Mouse (Mus musculus) C2C12 (cell line): Measurements from ENCODE around the gene Gm28036. TPM values are rescaled to one million over a fixed set of nuclear protein-coding genes. Genes with fewer than 3 reads are reported as not detected.

Experiments
- H3K27me3 ChIP-seq: one replicate; pipeline ENCODE4 v1.6.1; 2011; ENCODE audit not compliant: control insufficient read depth, insufficient read depth, insufficient read length
- H3K36me3 ChIP-seq: one replicate; pipeline ENCODE4 v1.6.1; 2011; ENCODE audit not compliant: control insufficient read depth, insufficient read depth
- H3K4me3 ChIP-seq: one replicate; pipeline ENCODE4 v1.5.1; 2011; ENCODE audit warnings: mild to moderate bottlenecking, control low read depth; ENCODE audit not compliant: poor library complexity, insufficient read depth, severe bottlenecking
- H3K79me2 ChIP-seq: one replicate; pipeline ENCODE4 v1.6.1; 2011; ENCODE audit not compliant: control insufficient read depth, insufficient read depth
- H3K79me3 ChIP-seq: one replicate; pipeline ENCODE4 v1.6.1; 2011; ENCODE audit warnings: low read depth, control low read depth
- H3ac ChIP-seq: one replicate; pipeline ENCODE3; 2011; ENCODE audit warnings: low read depth; ENCODE audit not compliant: control insufficient read depth, insufficient read length
- CEBPB ChIP-seq: IDR thresholded peaks from one replicate; pipeline ENCODE4 v1.6.1; 2011; ENCODE audit warnings: low read depth, mild to moderate bottlenecking, control low read depth, moderate library complexity
- CTCF ChIP-seq: IDR thresholded peaks from one replicate; pipeline ENCODE4 v1.5.1; 2011; ENCODE audit not compliant: control insufficient read depth, insufficient read depth, insufficient read length
- FOSL1 ChIP-seq: IDR thresholded peaks from one replicate; pipeline ENCODE4 v1.8.0; 2011; ENCODE audit warnings: mild to moderate bottlenecking, low read length; ENCODE audit not compliant: poor library complexity, insufficient read depth, severe bottlenecking
- MAX ChIP-seq: IDR thresholded peaks from one replicate; pipeline ENCODE4 v1.6.1; 2011; ENCODE audit warnings: mild to moderate bottlenecking, control low read depth
- MYOD1 ChIP-seq: IDR thresholded peaks from one replicate; pipeline ENCODE4 v1.6.1; 2011; ENCODE audit warnings: low read depth; ENCODE audit not compliant: control insufficient read depth, insufficient read length
- MYOG ChIP-seq: IDR thresholded peaks from one replicate; pipeline ENCODE4 v1.6.1; 2011; ENCODE audit not compliant: control insufficient read depth, insufficient read length; ENCODE audit errors: extremely low read depth
- USF1 ChIP-seq: IDR thresholded peaks from one replicate; pipeline ENCODE4 v1.6.1; 2011; ENCODE audit warnings: low read depth, mild to moderate bottlenecking, control low read depth, moderate library complexity
- polyA plus RNA-seq: library from polyadenylated mRNA; unstranded; fragments of >200 nt; fragmentation: generic; extraction: Trizol; gene quantifications from one replicate; pipeline ENCODE4 v1.2.1, GENCODE M21; 2012; ENCODE audit warnings: missing spikeins

Gene Gm28036
- polyA plus RNA-seq, 1 experiment, result 15.3 TPM

DNA sequence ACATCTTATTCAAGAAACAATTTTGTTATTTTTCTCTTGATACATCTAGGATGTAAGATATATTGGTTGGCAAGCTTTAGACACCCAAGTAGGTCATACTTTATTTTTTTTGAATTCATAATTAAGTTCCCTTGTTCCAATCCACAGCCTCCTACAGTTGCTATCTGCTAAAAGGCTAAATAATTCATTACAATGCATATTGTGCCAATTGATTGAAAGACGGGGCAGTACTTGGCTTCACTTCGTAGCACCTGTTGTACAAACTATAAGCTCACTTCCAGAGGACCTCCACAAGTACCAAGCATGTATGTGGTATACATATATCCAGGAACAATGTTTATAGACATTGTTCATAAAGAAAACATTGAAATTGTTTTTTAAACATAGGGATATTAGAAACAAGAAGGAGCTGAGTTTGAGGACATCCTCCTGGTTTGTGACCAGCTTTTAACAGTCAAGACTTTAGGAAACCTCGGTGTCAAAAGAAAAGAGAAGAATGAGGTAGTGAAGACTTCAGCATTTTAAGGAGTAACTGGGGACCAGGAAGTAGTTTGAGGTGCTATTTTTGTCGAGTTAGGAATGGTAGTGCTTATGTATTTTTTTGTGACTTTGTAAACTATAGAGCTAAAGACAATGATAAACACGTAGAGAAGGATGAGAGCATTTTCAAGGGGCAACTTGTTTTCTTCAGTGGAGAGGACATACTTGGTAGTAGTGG lies 19.5 kb upstream of the Gm28036 start:
- TF ChIP-seq MAX, result no peak
- TF ChIP-seq CTCF, result no peak
- TF ChIP-seq MYOD1, result no peak
- TF ChIP-seq CEBPB, result no peak
- TF ChIP-seq USF1, result no peak
- no peak for TF ChIP-seq MYOG
- TF ChIP-seq FOSL1, result no peak
- peaks cover 61% of the 10 kb centered on the region for H3K36me3 ChIP-seq
- peaks cover 70% of the 10 kb centered on the region for H3K79me2 ChIP-seq
- H3ac ChIP-seq, result no peak overlapping the region
- no peaks in the 10 kb centered on the region for H3K27me3 ChIP-seq
- H3K79me3 ChIP-seq, result peaks cover 17% of the 10 kb centered on the region
- H3K4me3 ChIP-seq, result no peak overlapping the region

DNA sequence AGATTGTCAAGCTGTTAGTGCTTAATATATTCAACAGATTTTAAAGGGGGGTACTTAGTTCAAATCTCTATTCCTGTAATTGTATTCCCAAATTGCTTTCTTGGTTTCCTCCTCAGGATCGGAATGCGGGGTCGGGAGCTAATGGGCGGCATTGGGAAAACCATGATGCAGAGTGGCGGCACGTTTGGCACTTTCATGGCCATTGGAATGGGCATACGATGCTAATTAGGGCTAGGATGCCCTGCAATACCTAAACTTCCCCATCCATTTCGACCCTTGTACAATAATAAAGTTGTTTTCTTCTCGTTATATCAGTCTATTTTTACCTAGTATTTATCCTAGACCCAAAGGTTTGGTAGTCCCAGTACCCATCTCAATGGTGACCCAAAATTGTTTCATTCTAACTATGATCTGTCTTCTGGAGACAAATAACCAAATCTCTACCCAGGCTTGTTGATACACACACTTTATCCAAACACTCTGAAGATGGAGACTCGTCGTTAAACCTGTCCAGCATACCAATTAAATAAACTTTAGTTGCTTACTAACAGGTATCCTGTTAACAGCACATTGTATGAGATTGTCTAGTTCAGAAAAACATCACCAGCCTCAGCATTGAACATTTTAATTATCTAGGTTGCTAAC lies 18.7 kb upstream of the Gm28036 start:
- Histone ChIP-seq H3K27me3 (no peaks in the 10 kb centered on the region), H3K4me3 (no peak overlapping the region), H3ac (no peak overlapping the region), H3K79me3 (peaks cover 12% of the 10 kb centered on the region), H3K79me2 (peaks cover 62% of the 10 kb centered on the region), H3K36me3 (peaks cover 56% of the 10 kb centered on the region)
- TF ChIP-seq FOSL1 (no peak), MYOG (no peak), MYOD1 (no peak), CTCF (no peak), USF1 (no peak), CEBPB (no peak)

DNA sequence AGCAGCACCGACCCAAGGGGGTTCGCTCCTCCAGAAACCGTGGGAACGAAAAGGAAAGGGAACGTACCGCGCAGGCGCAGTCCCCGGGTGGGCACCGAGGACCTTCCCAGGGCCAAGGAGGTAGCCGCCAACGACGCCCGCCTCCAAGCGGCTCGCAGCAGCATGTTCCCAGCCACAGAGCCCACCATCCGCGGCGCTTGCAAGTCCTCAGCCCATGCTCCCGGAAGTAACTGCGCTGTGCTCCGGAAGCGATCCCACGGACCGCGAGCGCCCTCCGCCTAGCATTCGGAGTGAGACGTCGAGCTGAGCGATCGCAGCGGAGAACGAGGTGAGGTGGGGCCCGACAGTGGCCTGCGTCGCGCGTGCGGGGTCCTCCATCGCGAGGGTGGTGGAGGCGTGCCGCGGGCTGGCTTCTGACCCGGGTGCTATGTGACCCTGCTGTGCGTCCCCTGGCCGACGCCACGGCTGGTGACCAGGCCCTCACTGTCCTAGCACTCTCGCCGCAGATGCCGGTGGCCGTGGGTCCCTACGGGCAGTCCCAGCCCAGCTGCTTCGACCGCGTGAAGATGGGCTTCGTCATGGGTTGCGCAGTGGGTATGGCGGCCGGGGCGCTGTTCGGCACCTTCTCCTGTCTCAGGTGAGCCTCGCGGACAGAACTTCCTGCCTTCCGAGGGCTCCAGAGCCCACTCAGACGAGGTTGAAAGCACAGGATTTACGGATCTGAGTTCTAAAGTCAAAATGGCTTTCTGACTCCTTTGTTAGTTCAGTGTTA lies 17.2 kb upstream of the Gm28036 start, which contains the start of the genes Romo1 and Nfs1:
Gene Romo1 (plus strand): TSS at position 87 of the 772 bp plus-strand sequence.
Gene Nfs1 (minus strand): TSS at position 234 of the 772 bp plus-strand sequence.
- H3K4me3 ChIP-seq, result peak within 1 kb of the TSS; percentile 73
- H3K27me3 ChIP-seq, result no peaks in the 10 kb centered on the region
- peaks cover 48% of the 10 kb centered on the region for H3K36me3 ChIP-seq
- peaks cover 47% of the 10 kb centered on the region for H3K79me2 ChIP-seq
- peak within 1 kb of the TSS; percentile 87 for H3ac ChIP-seq
- peaks cover 7% of the 10 kb centered on the region for H3K79me3 ChIP-seq
- TF ChIP-seq CTCF (peak; percentile 61), FOSL1 (no peak), CEBPB (no peak), USF1 (no peak), MYOG (no peak), MAX (peak; percentile 89), MYOD1 (peak; percentile 5)

DNA sequence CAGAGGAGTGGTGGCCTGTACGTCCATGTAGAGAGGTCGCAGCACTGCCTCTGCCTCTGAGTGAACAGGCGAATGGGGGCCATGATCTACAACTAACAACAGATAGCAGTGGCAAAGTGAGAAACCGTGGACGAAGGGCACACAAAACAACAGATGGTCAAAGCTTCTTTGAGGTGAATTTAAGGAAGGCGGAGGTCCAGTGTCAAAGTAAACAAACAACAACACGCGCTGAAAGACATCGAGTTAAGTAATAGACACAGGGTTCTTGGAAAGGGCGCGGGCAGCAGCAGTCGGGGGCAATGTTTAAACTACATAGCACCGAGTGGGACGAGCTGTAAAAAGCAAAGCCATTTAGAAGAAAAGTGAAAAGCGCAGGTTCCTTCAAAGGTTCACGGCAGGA lies 16.5 kb upstream of the Gm28036 start:
- Histone ChIP-seq H3K27me3 (no peaks in the 10 kb centered on the region), H3K79me2 (peaks cover 41% of the 10 kb centered on the region), H3ac (peak overlapping the region; percentile 87), H3K79me3 (peaks cover 7% of the 10 kb centered on the region), H3K36me3 (peaks cover 46% of the 10 kb centered on the region), H3K4me3 (peak overlapping the region; percentile 73)
- TF ChIP-seq MYOG (no peak), USF1 (no peak), FOSL1 (no peak), MAX (no peak), CTCF (no peak), CEBPB (no peak), MYOD1 (no peak)

DNA sequence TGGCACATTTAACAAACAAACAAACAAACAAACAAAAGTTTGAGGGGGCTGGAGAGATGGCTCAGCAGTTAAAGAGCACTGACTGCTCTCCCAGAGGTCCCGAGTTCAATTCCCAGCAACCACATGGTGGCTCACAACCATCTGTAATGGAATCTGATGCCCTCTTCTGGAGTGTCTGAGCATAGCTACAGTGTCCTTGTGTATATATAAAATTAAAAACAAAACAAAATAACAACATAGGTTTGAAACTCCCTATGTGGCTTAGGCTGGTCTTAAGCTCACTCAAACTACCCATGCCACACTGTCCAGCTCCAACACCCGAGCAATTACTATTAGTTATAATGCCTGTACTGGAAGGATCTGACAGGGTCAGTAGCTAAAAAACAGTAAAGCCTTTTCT lies 15.9 kb upstream of the Gm28036 start:
- no peaks in the 10 kb centered on the region for H3K27me3 ChIP-seq
- no peak overlapping the region for H3ac ChIP-seq
- no peak for TF ChIP-seq USF1
- TF ChIP-seq FOSL1, result no peak
- no peak for TF ChIP-seq MYOD1
- no peak for TF ChIP-seq MYOG
- H3K4me3 ChIP-seq, result peak overlapping the region; percentile 73
- H3K36me3 ChIP-seq, result peaks cover 40% of the 10 kb centered on the region
- H3K79me3 ChIP-seq, result peaks cover 7% of the 10 kb centered on the region
- peaks cover 41% of the 10 kb centered on the region for H3K79me2 ChIP-seq
